Mouse (Mus musculus) cerebellum, adult 9-10 months (tissue): Measurements from ENCODE around the gene Cul4a.

Experiments
- DNase-seq: peaks from one replicate; pipeline ENCODE4 v3.0.0; 2022

Gene Cul4a

GRCm38 (mm10) chr8:13180911-13181690 is 75.7 kb downstream of the Cul4a start:
- no peak for DNase-seq

GRCm38 (mm10) chr8:13181691-13181976 is 76.2 kb downstream of the Cul4a start:
- no peak for DNase-seq

DNA sequence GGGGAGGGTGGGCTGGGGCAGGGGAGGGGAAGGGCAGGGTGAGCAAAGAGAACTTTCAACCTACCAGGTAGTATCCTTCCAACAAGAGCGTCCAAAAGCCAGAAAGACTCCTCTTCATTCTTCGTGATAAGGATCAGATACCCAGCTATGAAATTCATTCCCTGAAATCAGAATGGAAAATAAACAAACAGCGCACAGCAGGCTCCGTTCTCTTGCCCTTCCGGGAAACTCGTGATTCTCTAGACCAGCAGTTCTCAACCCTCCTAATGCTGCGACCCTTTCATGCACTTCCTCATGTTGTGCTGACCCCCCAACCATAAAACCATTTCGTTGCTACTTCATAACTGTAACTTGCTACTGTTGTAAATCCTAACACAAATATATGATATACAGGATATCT is 81.4 kb downstream of the Cul4a start:
- DNase-seq, result no peak

GRCm38 (mm10) chr8:13187229-13187628 is 81.8 kb downstream of the Cul4a start:
- DNase-seq, result no peak

- no peak for DNase-seq
Measured at GRCm38 (mm10) chr8:13187638-13188037, 82.2 kb downstream of the Cul4a start.

DNA sequence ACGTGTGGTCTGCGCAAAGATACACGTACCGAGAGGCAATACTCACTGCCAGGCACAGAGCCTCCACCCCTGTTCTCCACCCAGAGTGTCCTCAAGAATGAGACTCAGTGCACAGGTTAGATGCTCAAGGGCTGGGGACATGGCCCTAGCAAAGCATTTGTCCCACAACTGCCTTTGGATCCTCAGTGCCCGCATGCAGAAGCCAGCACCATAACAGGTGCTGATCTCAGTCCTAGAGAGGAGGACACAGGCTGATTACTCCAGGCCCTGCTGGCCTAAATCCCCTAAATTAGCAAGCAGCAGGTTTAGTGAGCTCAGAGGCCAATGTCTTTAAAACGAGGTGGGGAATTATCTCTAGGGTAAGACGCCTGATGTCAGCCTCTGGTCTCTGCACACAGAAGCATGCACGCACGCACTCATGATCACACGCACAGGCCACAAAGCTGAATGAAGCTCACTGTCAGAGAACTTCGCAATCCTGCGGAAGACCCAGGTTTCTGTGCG is 82.7 kb downstream of the Cul4a start:
- no peak for DNase-seq

- DNase-seq, result no peak
Measured at GRCm38 (mm10) chr8:13188857-13189256, 83.4 kb downstream of the Cul4a start.

- no peak for DNase-seq
Measured at GRCm38 (mm10) chr8:13190235-13190634, 84.8 kb downstream of the Cul4a start.

GRCm38 (mm10) chr8:13194818-13195217 is 89.4 kb downstream of the Cul4a start:
- no peak for DNase-seq

DNA sequence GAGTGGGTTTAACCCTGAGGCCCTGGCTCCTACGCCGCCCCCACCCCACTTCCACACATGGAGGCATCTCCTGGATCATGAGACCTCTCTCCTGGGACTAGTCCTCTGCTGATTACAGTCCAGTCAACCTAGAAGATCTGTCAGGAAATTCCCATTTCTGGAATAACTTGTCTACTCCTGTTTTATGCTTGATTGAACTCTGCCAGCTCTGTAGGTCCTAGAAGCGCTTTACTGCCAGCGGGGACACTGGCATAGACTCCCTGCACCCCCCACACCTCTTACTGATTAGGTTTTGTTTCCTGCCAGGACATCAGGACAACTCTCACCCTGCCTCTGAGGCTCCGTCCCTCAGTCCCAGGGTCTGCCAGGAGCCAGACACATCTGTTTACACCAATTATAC is 92.1 kb downstream of the Cul4a start:
- no peak for DNase-seq
